Mouse (Mus musculus) cerebellum, adult (tissue): ENCODE results near the gene Ap2s1.

ENCODE experiments used
- ATAC-seq: cut with Nextera tagmentation; 2 replicates; pipeline ENCODE4 v1.9.2; 2017; ENCODE audit warnings: mild to moderate bottlenecking, moderate library complexity, mixed read lengths; ENCODE audit not compliant: insufficient number of reproducible peaks, low FRiP score, low TSS enrichment

Ap2s1 gene

DNA sequence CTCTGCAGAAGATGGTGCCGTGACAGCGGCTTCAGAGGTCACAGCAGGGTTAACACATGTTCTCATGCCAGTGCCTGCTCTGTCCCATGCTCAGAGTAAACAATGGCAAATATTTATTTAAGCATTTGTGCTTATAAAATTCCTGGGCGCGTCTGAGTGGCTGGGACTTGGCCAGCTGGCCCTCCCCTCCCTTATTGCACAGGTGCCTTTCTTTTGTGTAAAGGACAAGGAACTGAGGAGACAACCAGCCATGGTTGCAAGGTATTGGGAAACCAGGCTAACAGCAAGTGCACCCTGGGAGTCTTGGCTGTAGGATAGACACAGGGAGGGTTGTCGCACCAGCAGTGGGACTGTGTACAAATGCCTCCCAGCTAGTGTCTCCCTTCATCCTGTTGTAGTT, 54.1 kb downstream of the Ap2s1 start:
- no peak for ATAC-seq

DNA sequence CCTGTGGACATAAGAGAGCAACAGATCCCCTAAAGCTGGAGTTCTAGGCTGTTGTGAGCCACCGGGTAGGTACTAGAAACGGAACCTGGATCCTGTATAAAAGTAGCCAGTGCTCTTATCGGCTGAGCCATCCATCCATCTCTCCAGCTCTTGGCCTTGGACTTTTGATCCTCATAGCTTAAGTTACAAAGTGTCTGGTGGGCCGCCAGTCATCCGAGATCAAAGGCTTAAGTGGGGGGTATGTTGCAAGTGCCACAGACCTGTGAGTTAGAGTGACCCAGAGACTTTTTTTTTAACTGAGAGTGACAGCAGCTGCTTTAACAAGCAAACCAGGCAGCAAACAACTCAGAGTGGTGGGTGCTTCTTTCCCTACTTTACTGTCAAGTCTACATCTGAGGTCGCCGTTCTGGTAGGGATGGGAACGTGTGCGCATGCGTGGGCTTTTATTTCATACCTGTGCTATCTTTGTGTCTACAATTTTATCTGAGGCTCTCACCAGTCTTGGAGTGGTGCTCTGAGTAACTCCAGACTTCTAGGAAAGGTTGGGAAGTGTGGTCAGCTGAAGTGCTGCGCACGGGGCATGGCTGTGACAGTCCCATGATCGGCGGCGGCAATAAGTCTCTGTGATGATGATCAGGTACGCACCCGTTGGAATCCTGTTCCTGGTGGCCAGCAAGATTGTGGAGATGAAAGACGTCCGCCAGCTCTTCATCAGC, 55.0 kb downstream of the Ap2s1 start:
- no peak for ATAC-seq

DNA sequence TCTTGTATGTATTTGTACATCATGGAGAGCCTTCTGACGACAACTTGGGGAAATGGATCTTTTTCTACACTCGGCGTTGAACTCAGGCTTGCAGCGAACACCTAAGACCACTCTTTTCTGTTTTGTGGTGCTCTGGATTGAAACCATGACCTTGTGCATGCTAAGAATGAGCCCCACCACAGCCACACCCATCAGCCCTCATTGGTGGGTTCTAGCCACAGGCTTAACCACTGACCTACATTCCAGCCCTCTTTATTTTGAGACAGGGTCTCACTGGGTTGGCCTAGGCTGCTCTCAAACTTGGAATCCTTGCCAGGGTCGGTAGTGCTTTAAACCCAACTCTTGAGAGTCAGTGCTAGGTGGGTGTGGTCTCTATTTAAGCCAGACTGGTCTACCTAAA, 56.7 kb downstream of the Ap2s1 start:
- ATAC-seq, result no peak
